Mouse (Mus musculus) embryonic facial prominence, embryonic 11.5 days (tissue): ENCODE measurements around the gene Vmn2r83. TPM values are rescaled to one million over a fixed set of nuclear protein-coding genes. Genes with fewer than 3 reads are reported as not detected.

ENCODE experiments used
- ATAC-seq: fragments of 200-750 bp; cut with Nextera tagmentation; replicated peaks from 2 replicates; pipeline ENCODE4 v1.8.0; 2017; ENCODE audit warnings: low read depth; ENCODE audit not compliant: insufficient number of reproducible peaks, low FRiP score, low TSS enrichment
- DNase-seq: peaks from one replicate; pipeline ENCODE4 v3.0.0-alpha.2; 2015; ENCODE audit warnings: low spot score
- H3K27ac ChIP-seq: fragments of 300-500 bp; sonication (generic); replicated peaks from 2 replicates; pipeline ENCODE4 v1.5.1; 2014; ENCODE audit warnings: mild to moderate bottlenecking, low read depth, low read length, control low read depth
- H3K27me3 ChIP-seq: fragments of 300-500 bp; sonication (generic); 2 replicates; pipeline ENCODE4 v1.6.1; 2014; ENCODE audit warnings: mild to moderate bottlenecking, low read length, moderate library complexity, mixed read lengths; ENCODE audit not compliant: control insufficient read depth, insufficient read depth
- H3K36me3 ChIP-seq: fragments of 300-500 bp; sonication (generic); replicated peaks from 2 replicates; pipeline ENCODE4 v1.6.1; 2014; ENCODE audit warnings: low read depth, mild to moderate bottlenecking, low read length, moderate library complexity, mixed read lengths; ENCODE audit not compliant: control insufficient read depth, insufficient read depth
- H3K4me1 ChIP-seq: fragments of 300-500 bp; sonication (generic); 2 replicates; pipeline ENCODE4 v1.6.1; 2014; ENCODE audit warnings: low read length, mixed read lengths; ENCODE audit not compliant: control insufficient read depth, insufficient read depth
- H3K4me2 ChIP-seq: fragments of 300-500 bp; sonication (generic); 2 replicates; pipeline ENCODE4 v1.6.1; 2014; ENCODE audit warnings: low read depth, mild to moderate bottlenecking, control low read depth, low read length, moderate library complexity
- H3K4me3 ChIP-seq: fragments of 300-500 bp; sonication (generic); 2 replicates; pipeline ENCODE4 v1.5.1; 2014; ENCODE audit warnings: low read depth, low read length, control low read depth
- H3K9ac ChIP-seq: fragments of 300-500 bp; sonication (generic); replicated peaks from 2 replicates; pipeline ENCODE4 v1.6.1; 2014; ENCODE audit warnings: mild to moderate bottlenecking, control low read depth, low read length
- H3K9me3 ChIP-seq: fragments of 300-500 bp; sonication (generic); replicated peaks from 2 replicates; pipeline ENCODE4 v1.6.1; 2016; ENCODE audit warnings: mild to moderate bottlenecking, low read length, inconsistent platforms, mixed read lengths; ENCODE audit not compliant: control insufficient read depth
- WGBS: fragments of 180-500 bp; shearing (Covaris S2); extraction: QIAGEN DNeasy Blood & Tissue Kit; methylation state at CpG from one replicate; pipeline ENCODE4 v1.1.7; 2014; 5-methylcytosine and 5-hydroxymethylcytosine counted together
- polyA plus RNA-seq: library from polyadenylated mRNA; unstranded; fragments of >200 nt; fragmentation: Nextera tagmentation; extraction: Ambion mirVana; gene quantifications from 2 replicates; pipeline ENCODE4 v1.2.1, GENCODE M21; 2014

Vmn2r83 gene
- polyA plus RNA-seq, 1 experiment from 2014 or later, result not detected

DNA sequence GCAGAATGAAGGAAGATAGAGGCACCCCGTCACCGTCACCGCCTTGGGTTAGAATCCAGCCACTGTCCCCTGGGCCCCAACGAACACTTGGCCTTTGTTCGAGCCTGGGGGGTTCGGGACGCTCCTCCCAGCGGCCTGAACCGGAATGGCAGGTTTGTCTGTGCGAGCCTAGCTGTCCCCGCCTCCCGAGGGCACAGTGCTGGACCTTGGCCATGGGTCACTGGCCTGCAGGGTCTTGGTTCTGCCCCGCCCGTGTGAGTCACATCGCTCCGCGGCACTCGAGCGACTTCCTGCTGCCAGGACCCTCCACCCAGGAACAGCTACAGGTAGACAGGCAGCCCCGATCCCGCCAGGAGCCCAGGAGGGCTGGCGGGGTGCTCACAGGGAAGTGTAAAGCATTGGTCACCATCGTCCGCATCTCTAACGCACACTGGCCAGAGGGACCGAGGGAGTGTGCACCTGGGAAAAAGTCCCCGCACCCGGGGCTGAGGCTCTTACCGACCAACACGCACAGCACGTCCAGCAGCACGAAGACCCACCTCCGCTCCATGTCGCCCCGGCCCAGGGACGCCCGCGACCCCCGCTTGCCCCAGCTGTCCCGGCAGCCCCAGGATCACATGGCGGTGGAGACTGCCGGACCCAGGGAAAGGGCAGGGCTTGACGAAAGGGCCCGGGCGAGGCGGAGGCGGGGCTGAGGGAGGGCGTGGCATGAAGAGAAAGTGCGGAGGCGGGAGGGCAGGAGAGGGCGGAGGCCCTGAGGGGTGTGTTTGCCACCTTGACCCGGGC, 64.8 kb downstream of the Vmn2r83 start, which contains the start of gene Plpp2:
Gene Plpp2, minus strand, starts transcription at position 671 of the 786 bp plus-strand sequence.
- peak within 1 kb of the TSS; percentile 62 for H3K4me3 ChIP-seq
- ATAC-seq, result peak; percentile 68
- H3K27ac ChIP-seq, result no peak within 1 kb of the TSS; the same call in 1 of the 2 replicates
- peak within 1 kb of the TSS; percentile 97 for H3K4me2 ChIP-seq
- H3K36me3 ChIP-seq, result no peaks in the 10 kb centered on the region
- H3K27me3 ChIP-seq, result no peaks in the 10 kb centered on the region
- peak within 1 kb of the TSS; percentile 64 for H3K9ac ChIP-seq
- WGBS, result under 1% methylated on average over 49 of the region's 52 CpGs
- no peaks in the 10 kb centered on the region for H3K9me3 ChIP-seq
- DNase-seq, result peak; percentile 80
- H3K4me1 ChIP-seq, result no peaks in the 10 kb centered on the region

DNA sequence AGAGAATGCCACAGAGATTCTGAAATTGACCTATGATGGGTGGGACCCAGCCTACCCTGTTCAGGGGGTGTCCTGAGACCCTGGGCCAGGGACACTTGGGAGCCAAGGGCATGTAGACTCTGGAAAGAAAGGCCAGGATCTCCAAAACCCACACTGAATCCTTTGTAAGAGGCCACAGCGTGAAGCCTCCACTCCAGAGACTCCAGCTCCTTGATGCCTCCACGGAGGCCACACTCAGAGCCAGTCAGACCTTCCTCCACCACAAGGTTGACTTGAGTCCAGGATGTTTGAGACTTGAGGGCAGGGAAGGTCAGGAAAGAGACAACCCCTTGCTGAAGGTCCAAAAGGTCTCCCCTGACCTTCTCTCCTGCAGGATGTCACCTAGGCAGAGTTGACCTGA, 65.9 kb downstream of the Vmn2r83 start:
- no peak overlapping the region for H3K27ac ChIP-seq
- DNase-seq (no peak), ATAC-seq (no peak)
- H3K9ac ChIP-seq, result no peak overlapping the region
- no peaks in the 10 kb centered on the region for H3K9me3 ChIP-seq
- H3K36me3 ChIP-seq, result no peaks in the 10 kb centered on the region
- no peaks in the 10 kb centered on the region for H3K4me1 ChIP-seq
- H3K4me2 ChIP-seq, result no peak overlapping the region
- H3K4me3 ChIP-seq, result no peak overlapping the region
- H3K27me3 ChIP-seq, result no peaks in the 10 kb centered on the region
- 95% methylated on average over 2 of the region's 2 CpGs for WGBS

DNA sequence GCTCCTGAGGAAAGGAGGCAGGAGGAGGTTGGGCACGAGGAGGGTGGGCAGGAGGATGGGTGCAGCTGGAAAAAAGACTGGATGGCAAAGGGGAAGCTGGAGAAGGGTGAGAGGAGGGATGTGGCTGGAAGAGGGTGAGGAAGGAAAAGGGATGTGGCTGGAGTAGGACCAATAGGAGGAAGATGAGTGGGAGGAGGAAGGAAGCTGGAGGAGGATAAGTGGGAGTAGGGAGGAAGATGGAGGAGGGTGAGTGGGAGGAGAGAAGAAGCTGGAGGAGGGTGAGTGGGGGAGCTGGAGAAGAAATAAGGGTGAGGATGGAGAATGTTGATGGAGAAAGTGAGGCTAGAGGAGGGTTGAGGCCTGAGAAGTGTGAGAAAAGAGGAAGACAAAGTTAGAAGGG, 66.9 kb downstream of the Vmn2r83 start:
- H3K4me2 ChIP-seq, result no peak overlapping the region
- H3K9ac ChIP-seq, result no peak overlapping the region
- no peaks in the 10 kb centered on the region for H3K9me3 ChIP-seq
- no peak overlapping the region for H3K4me3 ChIP-seq
- DNase-seq (no peak), ATAC-seq (no peak)
- no peak overlapping the region for H3K27ac ChIP-seq
- 80% methylated on average over 1 of the region's 1 CpGs for WGBS
- H3K36me3 ChIP-seq, result peaks cover under 1% of the 10 kb centered on the region
- H3K4me1 ChIP-seq, result no peaks in the 10 kb centered on the region
- no peaks in the 10 kb centered on the region for H3K27me3 ChIP-seq

DNA sequence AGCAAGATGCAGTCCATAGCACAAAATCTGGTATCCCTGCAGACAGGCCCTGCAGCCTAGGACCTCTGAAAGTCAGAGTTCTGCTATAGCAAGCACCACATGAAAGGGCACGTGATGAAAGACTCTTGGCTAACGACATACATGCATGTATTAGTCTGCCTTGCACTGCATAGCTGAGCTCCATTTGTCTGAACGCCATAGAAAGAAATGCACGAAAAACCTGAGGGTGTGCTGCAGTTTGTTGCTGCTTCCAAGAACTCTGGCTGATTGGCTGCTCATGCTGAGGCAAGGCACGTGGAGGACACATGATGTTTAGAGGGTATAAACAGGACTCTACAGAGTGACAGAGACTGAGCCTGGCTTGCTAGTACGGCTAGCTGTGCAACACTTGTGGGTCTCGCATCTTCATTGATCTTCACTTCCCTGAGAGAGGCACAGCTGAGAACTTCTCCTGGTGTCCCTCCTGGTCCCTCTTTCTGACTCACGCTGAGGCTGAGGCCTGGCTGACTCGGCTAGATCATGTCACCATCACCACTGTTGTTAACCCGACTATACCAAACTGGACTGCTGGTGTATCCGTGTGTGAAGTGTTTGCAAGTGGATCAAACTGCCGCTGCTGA, 68.0 kb downstream of the Vmn2r83 start:
- Histone ChIP-seq H3K9ac (no peak overlapping the region), H3K4me3 (no peak overlapping the region), H3K9me3 (no peaks in the 10 kb centered on the region), H3K4me2 (no peak overlapping the region), H3K27me3 (no peaks in the 10 kb centered on the region), H3K4me1 (no peaks in the 10 kb centered on the region), H3K36me3 (peaks cover 5% of the 10 kb centered on the region), H3K27ac (no peak overlapping the region)
- DNase-seq (no peak), ATAC-seq (no peak)
- WGBS, result 80% methylated on average over 12 of the region's 12 CpGs

DNA sequence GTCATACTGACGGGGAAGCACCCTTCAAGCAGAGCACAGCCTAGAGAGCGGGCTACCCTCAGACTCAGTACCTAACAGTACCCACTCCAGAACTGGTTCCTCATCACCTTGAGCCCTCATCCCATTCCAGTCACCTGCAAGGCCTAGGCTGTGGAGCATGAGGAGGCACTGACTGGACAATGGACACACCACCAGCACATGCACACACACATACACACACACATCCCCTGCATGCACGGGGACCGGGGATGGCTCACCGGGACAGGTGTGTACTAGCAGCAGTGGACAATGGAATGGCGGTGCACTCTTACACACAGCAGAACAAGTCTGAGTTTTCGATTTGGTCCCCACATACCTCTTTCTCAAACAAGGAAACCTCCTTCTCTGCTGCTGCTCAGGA, 68.7 kb downstream of the Vmn2r83 start:
- Histone ChIP-seq H3K9me3 (no peaks in the 10 kb centered on the region), H3K4me1 (no peaks in the 10 kb centered on the region), H3K4me2 (no peak overlapping the region), H3K9ac (no peak overlapping the region), H3K4me3 (no peak overlapping the region), H3K27ac (no peak overlapping the region), H3K27me3 (no peaks in the 10 kb centered on the region), H3K36me3 (peaks cover 8% of the 10 kb centered on the region)
- 93% methylated on average over 7 of the region's 7 CpGs for WGBS
- no peak for DNase-seq
- ATAC-seq, result no peak

DNA sequence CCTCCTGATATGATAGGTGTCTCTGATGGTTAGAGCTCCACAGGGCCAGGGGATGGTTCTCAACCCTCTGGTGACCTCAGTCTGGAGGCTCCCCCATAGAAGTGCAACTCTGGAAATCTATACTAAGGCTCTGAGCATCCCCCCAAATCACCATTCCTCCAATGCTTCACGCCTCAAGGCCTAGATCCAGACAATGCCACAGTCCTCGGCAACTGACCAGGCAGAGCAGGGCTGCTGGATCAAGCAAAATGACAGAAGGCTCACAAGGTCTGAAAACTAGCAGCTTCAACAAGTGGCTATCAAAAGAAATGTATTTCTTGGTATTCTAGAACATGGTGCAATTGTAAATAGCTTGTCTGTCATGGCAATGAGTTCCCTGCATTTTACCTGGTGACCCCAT, 69.2 kb downstream of the Vmn2r83 start:
- no peak overlapping the region for H3K9ac ChIP-seq
- no peaks in the 10 kb centered on the region for H3K9me3 ChIP-seq
- WGBS, result 95% methylated on average over 2 of the region's 2 CpGs
- no peaks in the 10 kb centered on the region for H3K4me1 ChIP-seq
- DNase-seq, result no peak
- no peak overlapping the region for H3K27ac ChIP-seq
- ATAC-seq, result no peak
- no peak overlapping the region for H3K4me2 ChIP-seq
- H3K27me3 ChIP-seq, result no peaks in the 10 kb centered on the region
- no peak overlapping the region for H3K4me3 ChIP-seq
- peaks cover 9% of the 10 kb centered on the region for H3K36me3 ChIP-seq

DNA sequence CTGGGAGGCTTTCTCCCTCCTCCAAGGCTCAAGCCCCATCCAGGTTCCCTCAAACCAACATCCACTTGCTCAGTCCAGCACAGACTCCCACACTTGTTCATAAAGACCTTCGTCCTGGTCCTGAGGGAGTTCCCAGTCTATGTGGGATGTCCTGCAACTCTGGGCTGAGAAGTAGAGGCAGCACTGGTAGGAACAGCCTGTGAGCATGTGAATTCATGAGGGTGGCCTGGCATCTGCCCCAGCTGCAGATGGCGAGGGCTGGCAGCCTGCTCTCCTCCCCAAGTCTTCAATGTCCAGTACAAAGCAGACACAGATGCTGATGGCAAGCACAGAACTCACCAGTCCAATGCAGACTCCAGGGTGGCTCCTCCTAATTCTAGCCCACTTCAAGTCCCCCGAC, 69.8 kb downstream of the Vmn2r83 start:
- H3K4me2 ChIP-seq, result no peak overlapping the region
- no peak overlapping the region for H3K9ac ChIP-seq
- no peaks in the 10 kb centered on the region for H3K27me3 ChIP-seq
- H3K9me3 ChIP-seq, result no peaks in the 10 kb centered on the region
- H3K36me3 ChIP-seq, result peaks cover 11% of the 10 kb centered on the region
- WGBS, result 88% methylated on average over 3 of the region's 3 CpGs
- DNase-seq, result no peak
- no peaks in the 10 kb centered on the region for H3K4me1 ChIP-seq
- no peak for ATAC-seq
- H3K27ac ChIP-seq, result no peak overlapping the region
- no peak overlapping the region for H3K4me3 ChIP-seq

DNA sequence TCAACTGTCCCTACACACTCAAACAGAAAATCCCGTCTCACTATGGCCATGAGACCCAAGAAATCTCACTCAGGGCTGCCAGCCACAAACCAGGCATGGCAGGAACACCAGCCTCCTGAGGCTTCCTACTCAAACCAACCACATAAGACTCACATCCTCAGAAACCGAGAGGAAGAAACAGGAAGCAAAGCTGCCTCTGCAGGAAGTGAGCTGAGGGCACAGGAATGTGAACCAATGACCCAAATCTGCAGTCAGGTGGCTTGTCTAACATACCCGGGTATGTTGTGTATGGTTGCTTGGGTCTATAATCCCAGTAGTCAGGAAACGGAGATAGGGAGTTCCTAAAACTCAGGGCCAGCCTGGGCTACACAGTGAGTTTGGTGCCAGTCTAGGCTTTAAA, 70.3 kb downstream of the Vmn2r83 start:
- H3K9me3 ChIP-seq, result no peaks in the 10 kb centered on the region
- no peak overlapping the region for H3K27ac ChIP-seq
- no peaks in the 10 kb centered on the region for H3K4me1 ChIP-seq
- ATAC-seq (no peak), DNase-seq (peak; percentile 8)
- no peak overlapping the region for H3K9ac ChIP-seq
- H3K4me3 ChIP-seq, result no peak overlapping the region
- no peaks in the 10 kb centered on the region for H3K27me3 ChIP-seq
- no peak overlapping the region for H3K4me2 ChIP-seq
- peaks cover 13% of the 10 kb centered on the region for H3K36me3 ChIP-seq
- WGBS, result 70% methylated on average over 4 of the region's 4 CpGs
